Mouse (Mus musculus): ENCODE results near the gene Gigyf1. TPM values are rescaled to one million over a fixed set of nuclear protein-coding genes. Genes with fewer than 3 reads are reported as not detected.
A peak's percentile ranks its signal among the peaks of the same experiment; 100 is the strongest.

Gigyf1 gene
- polyA plus RNA-seq, 1 experiment from 2014 or later: 20.0 TPM

DNA sequence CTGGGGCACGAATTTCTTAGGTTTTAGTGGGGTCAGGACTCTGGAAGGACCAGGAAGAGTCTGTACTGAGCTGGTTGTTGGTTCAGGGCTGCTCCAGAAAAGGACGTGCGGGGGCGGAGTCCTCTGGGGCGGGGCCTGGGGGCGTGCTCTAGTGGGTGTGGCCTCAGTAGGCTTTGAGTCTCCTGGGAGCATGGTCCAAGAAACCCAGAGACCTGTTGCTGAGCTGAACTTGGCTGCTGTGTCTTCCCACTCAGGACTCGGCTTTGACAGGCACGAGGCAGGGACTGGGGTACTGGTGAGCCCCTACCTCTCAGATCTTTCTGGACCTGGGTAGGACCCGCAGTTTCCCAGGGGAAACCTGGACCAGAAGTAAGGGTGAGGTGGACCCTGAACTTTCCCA, 51.3 kb downstream of the Gigyf1 start, which contains the start of gene Tfr2:
Gene Tfr2, plus strand, starts transcription at position 176 of the 400 bp plus-strand sequence.
- no peak for ATAC-seq (replicated peaks)
- peaks cover 5% of the 10 kb centered on the region for H3K4me1 ChIP-seq
- no peak within 1 kb of the TSS for H3K27ac ChIP-seq (replicated peaks)
- WGBS: 41% methylated on average over 9 of the region's 9 CpGs
- peaks cover 11% of the 10 kb centered on the region; the same call in 1 of the 2 replicates for H3K36me3 ChIP-seq
- H3K4me3 ChIP-seq: no peak within 1 kb of the TSS
- H3K27me3 ChIP-seq: no peaks in the 10 kb centered on the region
- no peak within 1 kb of the TSS for H3K4me2 ChIP-seq (replicated peaks)
- no peak within 1 kb of the TSS for H3K9ac ChIP-seq (replicated peaks)
- no peaks in the 10 kb centered on the region for H3K9me3 ChIP-seq

DNA sequence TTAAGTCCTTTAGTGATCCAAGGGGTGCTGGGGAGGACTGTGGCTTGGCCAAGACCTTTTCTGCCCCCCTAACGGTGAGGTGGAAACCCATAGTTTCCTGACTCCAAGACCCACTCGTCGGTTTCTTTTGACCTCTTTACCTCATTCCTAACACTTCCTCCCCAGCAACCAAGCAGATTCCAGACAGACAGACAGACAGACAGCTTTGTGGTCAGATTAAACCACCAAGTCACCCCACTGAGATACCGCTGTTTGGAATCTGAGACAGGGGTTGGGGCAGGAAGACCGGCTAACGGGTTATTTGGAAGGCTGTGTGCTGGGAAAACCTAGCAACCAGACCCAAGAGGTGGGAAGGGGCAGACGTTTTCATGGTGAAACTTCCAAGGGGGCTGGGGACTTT, 51.8 kb downstream of the Gigyf1 start:
- no peaks in the 10 kb centered on the region for H3K27me3 ChIP-seq
- peaks cover 7% of the 10 kb centered on the region; the same call in 1 of the 2 replicates for H3K36me3 ChIP-seq
- H3K9ac ChIP-seq (replicated peaks): no peak overlapping the region
- no peak overlapping the region for H3K27ac ChIP-seq (replicated peaks)
- ATAC-seq (replicated peaks): no peak
- no peak overlapping the region for H3K4me2 ChIP-seq (replicated peaks)
- no peak overlapping the region for H3K4me3 ChIP-seq
- H3K9me3 ChIP-seq: no peaks in the 10 kb centered on the region
- WGBS: 66% methylated on average over 7 of the region's 7 CpGs
- peaks cover 6% of the 10 kb centered on the region for H3K4me1 ChIP-seq

GRCm38 (mm10) chr5:137570691-137571586, 52.6 kb downstream of the Gigyf1 start:
- H3K36me3 ChIP-seq: peaks cover 7% of the 10 kb centered on the region; the same call in 1 of the 2 replicates
- no peak overlapping the region for H3K9ac ChIP-seq (replicated peaks)
- H3K9me3 ChIP-seq: no peaks in the 10 kb centered on the region
- peaks cover 6% of the 10 kb centered on the region for H3K4me1 ChIP-seq
- H3K27ac ChIP-seq (replicated peaks): no peak overlapping the region
- WGBS: 85% methylated on average over 17 of the region's 17 CpGs
- H3K4me3 ChIP-seq: no peak overlapping the region
- H3K4me2 ChIP-seq (replicated peaks): no peak overlapping the region
- H3K27me3 ChIP-seq: no peaks in the 10 kb centered on the region
- no peak for ATAC-seq (replicated peaks)

DNA sequence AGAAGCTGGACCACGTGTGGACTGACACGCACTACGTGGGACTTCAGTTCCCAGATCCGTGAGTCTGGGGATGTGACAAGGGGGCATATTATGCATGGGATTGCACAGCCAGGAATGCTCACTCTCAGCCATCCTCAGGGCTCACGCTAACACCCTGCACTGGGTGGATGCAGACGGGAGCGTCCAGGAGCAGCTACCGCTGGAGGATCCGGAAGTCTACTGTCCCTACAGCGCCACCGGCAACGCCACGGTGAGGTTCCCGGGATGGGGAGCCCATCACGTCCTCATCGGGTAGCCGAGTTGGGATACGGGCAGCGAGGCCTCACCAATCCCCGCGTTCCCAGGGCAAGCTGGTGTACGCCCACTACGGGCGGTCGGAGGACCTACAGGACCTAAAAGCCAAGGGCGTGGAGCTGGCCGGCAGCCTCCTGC, 56.1 kb downstream of the Gigyf1 start:
- H3K9ac ChIP-seq (replicated peaks): peak overlapping the region; percentile 30; the same call in 1 of the 2 replicates
- no peaks in the 10 kb centered on the region for H3K9me3 ChIP-seq
- no peaks in the 10 kb centered on the region for H3K36me3 ChIP-seq
- peak overlapping the region; percentile 27 for H3K4me3 ChIP-seq
- peak overlapping the region; percentile 46 for H3K4me2 ChIP-seq (replicated peaks)
- H3K4me1 ChIP-seq: peaks cover 6% of the 10 kb centered on the region
- no peaks in the 10 kb centered on the region for H3K27me3 ChIP-seq
- WGBS: 10% methylated on average over 27 of the region's 27 CpGs
- H3K27ac ChIP-seq (replicated peaks): no peak overlapping the region
- no peak for ATAC-seq (replicated peaks)

Small RNA genes lying within 50 kb of the gene (microRNA-seq; reads per million reads assigned to microRNA genes)
- 1.1 reads per million for gene Mir6418

Other genes starting within 250 kb of the Gigyf1 start
- 7.7 and 11.2 TPM in 2 replicates for gene Ache, start 231.0 kb upstream of the Gigyf1 start, polyA plus RNA-seq (2015; fragmentation: Nextera tagmentation; extraction: Ambion mirVana)
- gene Ufsp1, start 223.9 kb upstream of the Gigyf1 start, polyA plus RNA-seq (2015; fragmentation: Nextera tagmentation; extraction: Ambion mirVana): 8.4 and 9.4 TPM in 2 replicates
- gene Srrt, start 210.9 kb upstream of the Gigyf1 start, polyA plus RNA-seq (2015; fragmentation: Nextera tagmentation; extraction: Ambion mirVana): 118 and 129 TPM in 2 replicates
- 19.1 and 21.1 TPM in 2 replicates for gene Trip6, start 204.1 kb upstream of the Gigyf1 start, polyA plus RNA-seq (2015; fragmentation: Nextera tagmentation; extraction: Ambion mirVana)
- 20.1 and 23.1 TPM in 2 replicates for gene Slc12a9, start 185.0 kb upstream of the Gigyf1 start, polyA plus RNA-seq (2015; fragmentation: Nextera tagmentation; extraction: Ambion mirVana)
- 6.6 and 7.1 TPM in 2 replicates for gene Ephb4, start 168.4 kb upstream of the Gigyf1 start, polyA plus RNA-seq (2015; fragmentation: Nextera tagmentation; extraction: Ambion mirVana)
- gene Zan, start 41.5 kb upstream of the Gigyf1 start, polyA plus RNA-seq (2015; fragmentation: Nextera tagmentation; extraction: Ambion mirVana): 0.04 and 0.14 TPM in 2 replicates
- 75.9 and 79.3 TPM in 2 replicates for gene Pop7, start 16.0 kb upstream of the Gigyf1 start, polyA plus RNA-seq (2015; fragmentation: Nextera tagmentation; extraction: Ambion mirVana)
- gene Epo, start 14.7 kb downstream of the Gigyf1 start, polyA plus RNA-seq (2015; fragmentation: Nextera tagmentation; extraction: Ambion mirVana): not detected in 2 replicates
- 535 and 578 TPM in 2 replicates for gene Gnb2, start 15.0 kb downstream of the Gigyf1 start, polyA plus RNA-seq (2015; fragmentation: Nextera tagmentation; extraction: Ambion mirVana)
- 250 and 259 TPM in 2 replicates for gene Actl6b, start 35.0 kb downstream of the Gigyf1 start, polyA plus RNA-seq (2015; fragmentation: Nextera tagmentation; extraction: Ambion mirVana)
- gene Tfr2, start 51.3 kb downstream of the Gigyf1 start, polyA plus RNA-seq (2015; fragmentation: Nextera tagmentation; extraction: Ambion mirVana): 2.2 and 3.2 TPM in 2 replicates
- 46.3 and 47.3 TPM in 2 replicates for gene Mospd3, start 82.5 kb downstream of the Gigyf1 start, polyA plus RNA-seq (2015; fragmentation: Nextera tagmentation; extraction: Ambion mirVana)
- gene Pcolce, start 95.2 kb downstream of the Gigyf1 start, polyA plus RNA-seq (2015; fragmentation: Nextera tagmentation; extraction: Ambion mirVana): 9.3 and 9.7 TPM in 2 replicates
- 0.22 TPM in 1 of 2 replicates, not detected in the other for gene Fbxo24, start 110.5 kb downstream of the Gigyf1 start, polyA plus RNA-seq (2015; fragmentation: Nextera tagmentation; extraction: Ambion mirVana)
- gene Lrch4, start 110.6 kb downstream of the Gigyf1 start, polyA plus RNA-seq (2015; fragmentation: Nextera tagmentation; extraction: Ambion mirVana): 21.4 and 22.1 TPM in 2 replicates
- gene Gm20605, start 110.6 kb downstream of the Gigyf1 start, polyA plus RNA-seq (2015; fragmentation: Nextera tagmentation; extraction: Ambion mirVana): 6.9 and 7.8 TPM in 2 replicates
- 4.5 and 8.5 TPM in 2 replicates for gene Sap25, start 122.8 kb downstream of the Gigyf1 start, polyA plus RNA-seq (2015; fragmentation: Nextera tagmentation; extraction: Ambion mirVana)
- gene Irs3, start 127.2 kb downstream of the Gigyf1 start, polyA plus RNA-seq (2015; fragmentation: Nextera tagmentation; extraction: Ambion mirVana): 0.11 TPM in 1 of 2 replicates, not detected in the other
- 21.2 and 22.7 TPM in 2 replicates for gene Agfg2, start 166.2 kb downstream of the Gigyf1 start, polyA plus RNA-seq (2015; fragmentation: Nextera tagmentation; extraction: Ambion mirVana)
- 43.6 and 45.6 TPM in 2 replicates for gene Nyap1, start 223.1 kb downstream of the Gigyf1 start, polyA plus RNA-seq (2015; fragmentation: Nextera tagmentation; extraction: Ambion mirVana)
- gene Tsc22d4, start 227.2 kb downstream of the Gigyf1 start, polyA plus RNA-seq (2015; fragmentation: Nextera tagmentation; extraction: Ambion mirVana): 75.6 and 76.1 TPM in 2 replicates

Measured in forebrain, embryonic 15.5 days (tissue).